Mouse (Mus musculus) hindbrain, embryonic 16.5 days (tissue): ENCODE results near the gene Psen2. TPM values are rescaled to one million over a fixed set of nuclear protein-coding genes. Genes with fewer than 3 reads are reported as not detected.

ENCODE experiments used
- ATAC-seq: fragments of 200-750 bp; cut with Nextera tagmentation; 2 replicates; pipeline ENCODE4 v1.8.0; 2017; ENCODE audit warnings: moderate TSS enrichment, moderate library complexity
- H3K27ac ChIP-seq: fragments of 300-500 bp; sonication (generic); 2 replicates; pipeline ENCODE4 v1.5.1; 2014; ENCODE audit warnings: low read depth, mild to moderate bottlenecking, control low read depth, low read length, moderate library complexity
- H3K27me3 ChIP-seq: fragments of 300-500 bp; sonication (generic); replicated peaks from 2 replicates; pipeline ENCODE4 v1.6.1; 2014; ENCODE audit warnings: low read length; ENCODE audit not compliant: control insufficient read depth, insufficient read depth
- H3K36me3 ChIP-seq: fragments of 300-500 bp; sonication (generic); 2 replicates; pipeline ENCODE4 v1.6.1; 2014; ENCODE audit warnings: mild to moderate bottlenecking, low read length, moderate library complexity, mixed read lengths; ENCODE audit not compliant: control insufficient read depth, insufficient read depth
- H3K4me1 ChIP-seq: fragments of 300-500 bp; sonication (generic); 2 replicates; pipeline ENCODE4 v1.6.1; 2014; ENCODE audit warnings: low read depth, low read length; ENCODE audit not compliant: control insufficient read depth, insufficient read depth
- H3K4me2 ChIP-seq: fragments of 300-500 bp; sonication (generic); 2 replicates; pipeline ENCODE4 v1.6.1; 2014; ENCODE audit warnings: mild to moderate bottlenecking, low read length, control low read depth, moderate library complexity
- H3K4me3 ChIP-seq: fragments of 300-500 bp; sonication (generic); 2 replicates; pipeline ENCODE4 v1.5.1; 2014; ENCODE audit warnings: mild to moderate bottlenecking, low read length, control low read depth, moderate library complexity
- H3K9ac ChIP-seq: fragments of 300-500 bp; sonication (generic); 2 replicates; pipeline ENCODE4 v1.6.1; 2014; ENCODE audit warnings: low read depth, mild to moderate bottlenecking, control low read depth, low read length, moderate library complexity
- H3K9me3 ChIP-seq: fragments of 300-500 bp; sonication (generic); 2 replicates; pipeline ENCODE4 v1.6.1; 2014; ENCODE audit warnings: mild to moderate bottlenecking, low read length, moderate library complexity; ENCODE audit not compliant: control insufficient read depth
- WGBS: fragments of 180-500 bp; shearing (Covaris S2); extraction: QIAGEN DNeasy Blood & Tissue Kit; methylation state at CpG from one replicate; pipeline ENCODE4 v1.1.7; 2014; 5-methylcytosine and 5-hydroxymethylcytosine counted together
- polyA plus RNA-seq: library from polyadenylated mRNA; unstranded; fragments of >200 nt; fragmentation: Nextera tagmentation; extraction: Ambion mirVana; gene quantifications from 2 replicates; pipeline ENCODE4 v1.2.1, GENCODE M21; 2015

Gene Psen2
- polyA plus RNA-seq, 1 experiment from 2014 or later, result 22.2 TPM

DNA sequence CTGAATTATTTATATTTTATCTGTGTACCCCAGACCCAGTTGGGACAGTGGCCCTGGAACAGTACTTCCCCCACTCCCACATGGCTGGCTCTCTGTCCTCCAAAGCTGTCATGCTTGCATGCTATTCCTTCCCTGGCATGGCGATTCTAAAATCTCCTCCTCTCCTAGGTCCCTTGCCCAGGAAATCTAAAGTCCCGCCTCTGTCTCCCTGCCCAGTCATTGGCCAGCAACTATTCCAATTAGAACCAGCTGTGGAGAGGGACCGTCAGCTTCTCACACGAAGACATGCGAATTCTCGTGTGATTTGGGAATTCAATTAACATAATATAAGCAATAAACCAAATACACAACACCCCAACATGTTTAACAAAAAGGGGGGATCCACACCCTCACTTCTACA, 19.3 kb upstream of the Psen2 start:
- H3K4me1 ChIP-seq, result peaks cover 7% of the 10 kb centered on the region
- no peaks in the 10 kb centered on the region for H3K27me3 ChIP-seq
- H3K4me2 ChIP-seq, result no peak overlapping the region
- no peak overlapping the region for H3K4me3 ChIP-seq
- ATAC-seq, result no peak
- no peak overlapping the region for H3K27ac ChIP-seq
- WGBS, result 53% methylated on average over 6 of the region's 6 CpGs
- no peaks in the 10 kb centered on the region for H3K9me3 ChIP-seq
- no peaks in the 10 kb centered on the region for H3K36me3 ChIP-seq
- H3K9ac ChIP-seq, result no peak overlapping the region

DNA sequence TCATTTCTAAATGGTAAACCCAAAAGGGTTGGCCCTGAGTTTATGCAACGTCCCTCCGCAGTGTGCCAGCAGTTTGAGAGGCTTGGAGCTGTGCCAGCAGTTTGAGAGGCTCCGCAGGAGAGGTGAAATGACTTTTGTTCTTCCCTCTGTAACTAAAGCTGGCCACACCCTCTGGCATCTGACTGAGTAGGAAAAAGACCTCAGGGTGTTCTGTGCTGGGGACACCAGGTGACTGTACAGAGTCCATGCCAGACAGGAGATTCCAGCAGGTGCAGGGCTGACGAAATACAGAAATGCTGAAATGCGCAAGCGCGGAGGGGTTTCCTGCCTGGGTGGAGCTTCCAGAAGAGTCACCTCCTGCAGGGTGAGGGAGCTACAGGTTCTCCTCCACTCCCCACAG, 16.4 kb upstream of the Psen2 start:
- Histone ChIP-seq H3K4me2 (0 out of 2 replicates have a peak overlapping the region, but pooled peaks have one; percentile 1), H3K36me3 (no peaks in the 10 kb centered on the region), H3K27me3 (no peaks in the 10 kb centered on the region), H3K9me3 (no peaks in the 10 kb centered on the region), H3K9ac (no peak overlapping the region), H3K4me1 (peaks cover 7% of the 10 kb centered on the region), H3K27ac (no peak overlapping the region), H3K4me3 (no peak overlapping the region)
- 36% methylated on average over 7 of the region's 7 CpGs for WGBS
- ATAC-seq, result no peak

- no peaks in the 10 kb centered on the region for H3K36me3 ChIP-seq
- no peak for ATAC-seq
- WGBS, result 86% methylated on average over 9 of the region's 9 CpGs
- peaks cover 3% of the 10 kb centered on the region; the same call in 1 of the 2 replicates for H3K4me1 ChIP-seq
- no peaks in the 10 kb centered on the region for H3K9me3 ChIP-seq
- H3K27ac ChIP-seq, result no peak overlapping the region
- H3K4me3 ChIP-seq, result no peak overlapping the region
- no peak overlapping the region for H3K9ac ChIP-seq
- no peak overlapping the region for H3K4me2 ChIP-seq
- no peaks in the 10 kb centered on the region for H3K27me3 ChIP-seq
Observed at GRCm38 (mm10) chr1:180277563-180277962, 14.3 kb upstream of the Psen2 start.

DNA sequence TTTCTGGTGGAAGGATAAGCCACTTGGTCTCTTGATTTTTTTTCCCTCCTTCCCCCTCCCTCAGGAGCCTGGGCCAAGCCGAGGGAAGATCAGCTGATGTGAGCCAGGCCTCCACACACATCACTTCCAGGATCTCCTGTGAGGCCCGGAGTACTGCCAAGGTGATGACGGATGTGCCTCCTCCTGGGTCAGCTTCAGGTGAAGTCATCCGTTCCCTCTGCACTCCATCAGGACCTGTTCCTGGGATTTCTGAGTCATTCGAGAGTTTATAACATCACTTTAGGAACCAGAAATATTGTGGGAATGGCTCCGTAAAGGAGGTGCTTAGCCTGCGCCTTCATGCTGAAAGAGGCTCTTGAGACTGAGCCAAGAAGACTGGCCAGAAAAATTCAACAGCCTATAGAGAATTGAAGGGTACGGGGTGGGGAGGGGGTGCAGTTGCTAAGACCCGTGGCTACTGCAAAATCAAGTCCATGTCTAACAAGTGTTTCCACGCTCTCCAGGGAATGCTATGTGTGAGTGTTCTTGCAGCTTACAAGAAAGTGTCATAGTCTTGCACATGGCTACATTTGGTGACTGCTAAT, 11.6 kb upstream of the Psen2 start:
- Histone ChIP-seq H3K9ac (no peak overlapping the region), H3K27ac (no peak overlapping the region), H3K4me1 (peaks cover 2% of the 10 kb centered on the region; the same call in 1 of the 2 replicates), H3K27me3 (no peaks in the 10 kb centered on the region), H3K36me3 (no peaks in the 10 kb centered on the region), H3K4me3 (no peak overlapping the region), H3K9me3 (no peaks in the 10 kb centered on the region), H3K4me2 (no peak overlapping the region)
- WGBS, result 70% methylated on average over 10 of the region's 10 CpGs
- peak; percentile 69; the same call in 1 of the 2 replicates for ATAC-seq

DNA sequence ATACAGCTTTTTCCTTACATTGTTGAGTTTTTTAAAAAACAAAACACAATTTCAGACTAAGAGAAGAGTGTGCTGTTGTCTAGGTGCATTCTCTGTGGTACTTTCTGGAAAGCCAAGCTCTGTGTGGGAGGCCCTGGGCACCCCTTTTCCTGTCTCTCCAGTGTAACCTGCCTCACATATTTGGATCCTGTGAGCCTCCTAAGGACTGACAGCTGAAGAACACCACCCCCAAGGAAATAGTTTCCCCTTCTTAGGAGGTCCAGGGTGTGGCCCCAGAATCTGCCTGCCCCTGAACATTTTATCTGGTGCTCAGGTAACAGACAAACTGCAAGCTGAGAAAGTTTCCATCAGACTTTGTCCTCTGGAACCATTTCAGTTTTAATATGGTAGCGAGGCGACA, 5.8 kb upstream of the Psen2 start:
- Histone ChIP-seq H3K36me3 (no peaks in the 10 kb centered on the region), H3K27ac (no peak overlapping the region), H3K27me3 (peaks cover 5% of the 10 kb centered on the region; the same call in 1 of the 2 replicates), H3K4me1 (no peaks in the 10 kb centered on the region; the same call in 1 of the 2 replicates), H3K4me3 (no peak overlapping the region), H3K9me3 (no peaks in the 10 kb centered on the region), H3K9ac (no peak overlapping the region), H3K4me2 (no peak overlapping the region)
- 98% methylated on average over 2 of the region's 2 CpGs for WGBS
- no peak for ATAC-seq

DNA sequence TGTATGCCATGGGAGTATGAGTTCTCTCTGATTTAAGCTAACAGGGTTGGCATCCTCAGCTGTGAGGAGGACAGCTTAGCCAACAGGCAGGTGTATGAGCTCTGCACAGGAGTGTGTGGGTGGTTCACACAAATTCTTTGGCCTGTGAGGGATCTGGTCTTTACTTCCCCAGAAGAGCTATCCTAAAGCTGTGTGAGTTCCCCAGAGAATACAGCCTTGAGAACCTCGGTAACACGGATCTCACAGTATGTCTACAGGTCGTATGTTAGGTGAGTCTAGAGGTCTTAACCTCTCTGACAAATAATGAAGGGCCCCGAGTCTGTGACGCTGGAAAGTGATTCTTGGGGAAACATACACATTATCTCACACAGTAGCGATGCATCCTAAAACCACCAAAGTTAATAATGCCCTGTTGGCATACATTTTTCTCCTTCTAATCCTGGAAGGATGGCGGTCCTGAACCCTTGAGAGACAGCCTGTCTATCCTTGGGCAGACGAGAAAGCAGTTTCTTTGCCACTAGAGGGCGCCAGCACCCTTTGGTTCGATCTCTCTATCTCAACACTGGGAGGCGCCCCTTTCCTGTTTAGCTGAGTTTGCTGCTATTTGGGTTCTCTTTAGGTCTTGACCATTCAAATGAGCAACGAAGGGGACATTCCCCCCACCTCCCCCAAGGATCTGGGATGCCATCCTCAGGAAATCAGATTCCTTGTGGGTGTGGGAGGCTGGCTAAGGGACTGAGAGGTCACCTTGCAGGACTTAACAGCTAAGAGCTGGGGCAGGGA, 5.2 kb upstream of the Psen2 start:
- no peak overlapping the region for H3K9ac ChIP-seq
- no peaks in the 10 kb centered on the region; the same call in 1 of the 2 replicates for H3K4me1 ChIP-seq
- no peak overlapping the region for H3K4me2 ChIP-seq
- H3K4me3 ChIP-seq, result no peak overlapping the region
- no peak overlapping the region for H3K27ac ChIP-seq
- H3K9me3 ChIP-seq, result no peaks in the 10 kb centered on the region
- peaks cover 5% of the 10 kb centered on the region; the same call in 1 of the 2 replicates for H3K27me3 ChIP-seq
- ATAC-seq, result peak; percentile 92
- H3K36me3 ChIP-seq, result no peaks in the 10 kb centered on the region
- 18% methylated on average over 12 of the region's 12 CpGs for WGBS

GRCm38 (mm10) chr1:180267151-180267550, 3.9 kb upstream of the Psen2 start:
- Histone ChIP-seq H3K36me3 (no peaks in the 10 kb centered on the region), H3K4me2 (no peak overlapping the region), H3K27ac (no peak overlapping the region), H3K9me3 (no peaks in the 10 kb centered on the region), H3K4me3 (no peak overlapping the region), H3K27me3 (peaks cover 5% of the 10 kb centered on the region; the same call in 1 of the 2 replicates), H3K4me1 (no peaks in the 10 kb centered on the region; the same call in 1 of the 2 replicates), H3K9ac (no peak overlapping the region)
- 76% methylated on average over 10 of the region's 10 CpGs for WGBS
- ATAC-seq, result no peak

GRCm38 (mm10) chr1:180265399-180265798, 2.2 kb upstream of the Psen2 start:
- peaks cover 5% of the 10 kb centered on the region; the same call in 1 of the 2 replicates for H3K27me3 ChIP-seq
- no peaks in the 10 kb centered on the region; the same call in 1 of the 2 replicates for H3K4me1 ChIP-seq
- 0 out of 2 replicates have a peak overlapping the region, but pooled peaks have one; percentile 21 for H3K4me2 ChIP-seq
- H3K4me3 ChIP-seq, result no peak overlapping the region
- H3K9ac ChIP-seq, result no peak overlapping the region
- no peaks in the 10 kb centered on the region for H3K36me3 ChIP-seq
- no peak for ATAC-seq
- WGBS, result 13% methylated on average over 7 of the region's 7 CpGs
- no peaks in the 10 kb centered on the region for H3K9me3 ChIP-seq
- no peak overlapping the region for H3K27ac ChIP-seq

DNA sequence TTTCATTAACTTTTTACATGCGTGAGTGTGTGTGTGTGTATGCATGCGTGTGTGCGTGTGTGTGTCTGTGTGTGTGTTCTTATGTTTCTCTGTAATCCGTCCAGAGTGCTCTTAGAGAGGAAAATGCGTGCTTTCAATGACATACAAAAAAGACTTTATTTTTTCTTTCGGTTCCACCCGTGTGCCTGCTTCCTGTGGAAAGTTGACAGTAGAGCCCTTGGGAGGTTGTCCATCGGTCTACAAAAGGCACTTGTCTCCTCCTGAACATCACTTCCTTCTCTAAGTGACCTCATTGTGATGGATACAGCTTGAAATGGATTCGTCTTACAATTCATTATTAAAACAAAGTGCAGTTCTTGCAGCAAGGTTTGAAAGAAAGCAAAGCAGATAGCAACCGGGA, 1.6 kb upstream of the Psen2 start:
- Histone ChIP-seq H3K4me2 (0 out of 2 replicates have a peak overlapping the region, but pooled peaks have one; percentile 21), H3K9ac (no peak overlapping the region), H3K4me1 (no peaks in the 10 kb centered on the region; the same call in 1 of the 2 replicates), H3K9me3 (no peaks in the 10 kb centered on the region), H3K36me3 (no peaks in the 10 kb centered on the region), H3K27me3 (peaks cover 5% of the 10 kb centered on the region; the same call in 1 of the 2 replicates), H3K4me3 (no peak overlapping the region), H3K27ac (no peak overlapping the region)
- 63% methylated on average over 10 of the region's 10 CpGs for WGBS
- ATAC-seq, result no peak
